Mouse (Mus musculus) large intestine, adult 2 months (tissue): ENCODE results near the gene Zfp423. TPM values are rescaled to one million over a fixed set of nuclear protein-coding genes. Genes with fewer than 3 reads are reported as not detected.

ENCODE experiments used
- DNase-seq: peaks from one replicate; pipeline ENCODE4 v3.0.0-alpha.2; 2012; ENCODE audit warnings: low read depth, low spot score
- WGBS: fragments of 180-500 bp; shearing (Covaris S2); methylation state at CpG from one replicate; pipeline ENCODE4 v1.1.7; 2018; 5-methylcytosine and 5-hydroxymethylcytosine counted together
- polyA plus RNA-seq: library from polyadenylated mRNA; depleted of rRNA; stranded (reverse); fragments of >200 nt; gene quantifications from 2 replicates; pipeline ENCODE4 v1.2.3, GENCODE M21; 2012

Zfp423 gene
- polyA plus RNA-seq, 1 experiment: 2.1 TPM

- no peak for DNase-seq
- WGBS: 76% methylated on average over 9 of the region's 9 CpGs
Observed at GRCm38 (mm10) chr8:87767882-87768281, 191.5 kb downstream of the Zfp423 start.

DNA sequence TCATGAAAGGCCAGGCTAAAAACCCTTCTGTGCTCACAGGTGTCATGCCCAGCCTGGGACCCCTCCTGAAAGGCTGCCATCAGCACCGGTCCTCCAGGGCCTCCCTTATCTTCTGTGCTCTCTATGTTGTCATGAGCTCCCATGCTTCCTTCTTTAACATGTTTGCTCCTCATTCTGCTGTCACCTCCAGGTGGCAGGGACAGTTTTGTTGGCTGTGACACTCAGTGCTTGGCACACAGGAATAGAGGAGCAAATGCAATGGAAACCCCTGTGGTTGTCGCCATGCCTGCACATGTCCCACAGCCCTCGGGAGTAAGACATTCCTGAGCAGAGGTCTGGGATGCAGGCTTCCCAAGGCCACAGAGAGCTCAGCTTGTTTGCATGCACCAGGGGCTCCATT is 194.1 kb downstream of the Zfp423 start:
- no peak for DNase-seq
- WGBS: 67% methylated on average over 3 of the region's 3 CpGs

DNA sequence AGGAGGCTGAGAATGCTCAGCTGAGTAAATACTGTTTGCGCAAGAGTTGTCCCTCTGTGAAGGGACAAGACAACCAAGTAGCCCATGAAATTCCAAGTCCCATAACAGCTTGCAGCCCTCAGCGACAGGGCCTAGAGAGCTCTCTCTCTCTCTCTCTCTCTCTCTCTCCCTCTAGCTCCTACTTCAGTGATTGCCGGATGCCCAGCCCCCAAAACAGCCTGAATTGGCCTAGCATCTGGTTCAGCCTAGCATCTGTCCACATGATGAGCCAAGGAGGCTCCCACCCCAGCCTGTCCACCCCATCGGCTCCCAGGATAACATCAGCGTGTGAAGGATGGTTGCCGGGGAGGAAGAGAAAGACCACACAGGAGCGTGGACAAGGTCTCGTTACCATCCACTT is 200.6 kb downstream of the Zfp423 start:
- WGBS: 59% methylated on average over 8 of the region's 8 CpGs
- no peak for DNase-seq

DNA sequence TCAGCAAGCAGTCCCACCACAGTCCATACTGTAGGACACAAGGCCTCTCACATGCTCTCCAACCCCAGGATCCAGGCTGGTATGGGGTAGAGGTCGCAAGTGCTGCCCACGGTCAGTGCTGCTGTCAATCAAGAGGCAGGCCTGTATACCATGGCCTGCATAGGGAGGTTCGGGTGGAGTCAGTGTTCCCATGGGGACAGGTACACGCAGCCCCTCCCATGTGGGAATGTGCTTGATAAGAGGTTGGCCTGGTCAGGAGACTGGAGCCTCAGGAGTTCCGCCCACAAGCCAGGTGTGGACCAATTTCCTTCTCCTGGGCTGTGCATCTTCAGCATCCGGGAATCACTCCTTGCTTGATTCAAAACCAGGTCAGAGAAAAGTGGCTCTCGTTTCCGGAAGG is 204.5 kb downstream of the Zfp423 start:
- 78% methylated on average over 8 of the region's 8 CpGs for WGBS
- DNase-seq: no peak

GRCm38 (mm10) chr8:87753636-87754035 is 205.8 kb downstream of the Zfp423 start:
- 74% methylated on average over 2 of the region's 2 CpGs for WGBS

DNA sequence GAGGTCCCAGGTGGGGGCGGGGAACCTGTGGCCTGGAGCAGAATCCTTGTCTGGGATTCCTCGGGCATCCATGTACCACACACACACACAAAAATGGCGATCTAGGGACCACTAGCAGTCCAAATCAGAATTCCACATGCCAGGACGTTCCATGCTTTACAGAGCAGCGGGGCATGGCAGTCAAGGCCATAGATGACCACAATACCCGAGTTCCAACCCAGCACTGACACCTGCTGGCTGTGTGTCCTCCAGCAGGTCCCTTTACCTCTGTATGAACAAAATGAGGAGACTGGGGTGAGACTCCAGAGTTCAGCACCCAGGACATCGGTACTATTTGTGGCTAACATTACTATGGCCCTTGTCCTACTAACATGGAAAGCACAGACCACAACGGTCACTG is 206.2 kb downstream of the Zfp423 start:
- WGBS: 54% methylated on average over 8 of the region's 8 CpGs

More at GRCm38 (mm10) chr8:87753636-87754035, 205.8 kb downstream of the Zfp423 start:
- DNase-seq: no peak

DNA sequence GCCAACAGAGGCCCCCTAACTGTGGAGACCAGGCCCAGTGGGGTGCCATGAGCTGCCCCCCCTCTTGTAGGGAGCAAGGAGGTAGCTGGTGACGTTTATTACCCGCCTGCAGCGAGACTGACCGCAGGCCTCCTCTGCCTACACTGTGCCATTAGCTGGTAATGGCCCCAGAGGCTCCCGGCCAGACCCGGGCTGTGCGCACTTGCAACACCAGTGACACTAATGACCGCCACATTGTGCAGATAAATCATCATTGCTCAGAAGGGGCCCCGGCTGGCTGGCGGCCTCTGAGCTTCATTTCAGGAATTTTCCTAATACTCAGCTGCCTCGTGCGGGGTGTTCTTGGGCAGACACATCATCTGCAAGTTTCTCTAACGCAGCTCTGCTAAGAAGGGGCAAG is 206.7 kb downstream of the Zfp423 start:
- 66% methylated on average over 13 of the region's 13 CpGs for WGBS
- DNase-seq: no peak

More for the DNA sequence above, 206.2 kb downstream of the Zfp423 start:
- no peak for DNase-seq

DNA sequence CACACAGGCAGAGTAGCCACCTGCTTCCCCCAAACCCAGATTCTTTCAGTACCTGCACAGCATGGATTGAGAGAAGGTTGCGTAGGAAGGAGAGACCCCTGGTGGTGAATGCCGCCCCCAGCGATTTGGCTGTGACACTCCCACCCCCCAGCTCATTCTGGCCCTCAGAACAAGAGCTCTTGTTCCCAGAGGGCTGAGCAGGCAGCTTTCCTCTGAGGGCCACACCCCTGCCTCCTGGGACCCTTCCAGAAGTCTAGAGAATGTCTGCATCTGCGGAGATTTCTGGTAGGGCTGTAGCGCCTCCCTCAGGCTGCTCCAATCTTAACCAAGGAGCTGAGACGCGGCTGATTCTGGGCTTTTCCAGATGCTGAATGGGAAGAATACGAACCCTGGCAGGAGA is 211.8 kb downstream of the Zfp423 start:
- 42% methylated on average over 8 of the region's 8 CpGs for WGBS
- DNase-seq: no peak

DNA sequence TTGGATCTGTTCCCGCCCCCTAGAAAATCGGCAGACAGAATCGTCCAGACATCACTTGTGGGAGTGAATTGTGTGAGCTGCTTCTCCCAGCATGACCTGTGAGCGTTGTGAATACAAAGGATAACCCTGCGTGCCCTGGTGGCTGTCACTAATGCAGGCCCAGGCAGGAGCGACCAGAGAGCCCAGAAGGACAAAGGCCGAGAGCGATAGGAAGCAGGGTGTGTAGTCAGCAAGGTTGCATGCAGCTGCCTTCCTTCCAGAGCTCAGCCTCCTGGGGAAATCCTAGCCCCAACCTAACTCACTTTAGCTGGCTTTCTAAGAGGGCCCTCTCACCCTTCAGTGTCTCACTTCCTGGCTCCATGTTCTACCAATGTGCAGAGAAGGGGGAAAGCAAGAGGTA is 212.3 kb downstream of the Zfp423 start:
- no peak for DNase-seq
- WGBS: 34% methylated on average over 8 of the region's 8 CpGs

- DNase-seq: no peak
- 62% methylated on average over 14 of the region's 14 CpGs for WGBS
Observed at GRCm38 (mm10) chr8:87746072-87746471, 213.3 kb downstream of the Zfp423 start.

DNA sequence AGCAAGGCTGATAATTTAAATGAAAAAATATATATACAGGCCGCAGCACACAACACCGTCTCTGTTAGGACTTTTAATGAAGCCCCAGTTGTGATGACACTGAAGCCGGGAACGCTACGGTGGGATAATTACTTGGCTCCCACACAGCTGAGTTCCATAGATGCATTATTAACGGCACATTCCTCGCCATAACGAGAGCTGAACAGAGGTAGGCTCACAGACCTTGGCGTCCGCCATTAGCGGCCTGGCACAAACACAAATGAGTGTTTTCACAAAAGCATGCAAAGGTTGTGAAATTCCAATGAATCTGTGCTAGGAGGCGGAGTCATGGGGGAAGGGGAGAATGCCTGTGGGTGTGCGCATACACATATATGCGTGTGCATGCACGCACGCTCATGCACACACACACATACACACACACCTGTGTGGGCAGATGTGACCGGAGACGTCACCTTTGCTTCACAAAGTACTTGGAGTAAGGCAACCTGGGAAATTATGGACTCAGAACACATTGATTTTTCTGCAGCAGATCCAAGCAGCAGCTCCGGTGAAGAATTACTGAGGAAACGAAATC is 214.2 kb downstream of the Zfp423 start:
- DNase-seq: no peak
- WGBS: 89% methylated on average over 20 of the region's 20 CpGs

GRCm38 (mm10) chr8:87744556-87744955 is 214.8 kb downstream of the Zfp423 start:
- 69% methylated on average over 6 of the region's 6 CpGs for WGBS
- no peak for DNase-seq

DNA sequence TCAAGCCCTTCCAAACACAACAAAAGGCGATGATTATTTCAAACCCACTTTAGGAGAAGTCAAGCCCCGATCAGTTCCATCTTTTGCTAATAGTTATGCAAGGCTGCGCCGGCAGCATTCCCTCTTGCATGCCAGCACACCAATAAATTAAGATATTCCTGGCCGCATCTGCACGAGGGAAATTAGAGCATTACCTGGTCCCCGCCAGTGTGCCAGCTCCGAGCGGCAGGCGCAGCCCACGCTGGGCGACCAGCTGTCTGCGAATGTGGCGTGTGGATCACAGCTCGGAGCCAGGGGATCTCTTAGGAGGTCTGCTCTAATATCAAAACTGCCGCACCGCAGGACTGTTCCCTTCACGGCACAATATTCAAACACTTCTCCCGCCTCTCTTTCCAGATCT is 217.4 kb downstream of the Zfp423 start:
- no peak for DNase-seq
- WGBS: 92% methylated on average over 19 of the region's 19 CpGs

DNA sequence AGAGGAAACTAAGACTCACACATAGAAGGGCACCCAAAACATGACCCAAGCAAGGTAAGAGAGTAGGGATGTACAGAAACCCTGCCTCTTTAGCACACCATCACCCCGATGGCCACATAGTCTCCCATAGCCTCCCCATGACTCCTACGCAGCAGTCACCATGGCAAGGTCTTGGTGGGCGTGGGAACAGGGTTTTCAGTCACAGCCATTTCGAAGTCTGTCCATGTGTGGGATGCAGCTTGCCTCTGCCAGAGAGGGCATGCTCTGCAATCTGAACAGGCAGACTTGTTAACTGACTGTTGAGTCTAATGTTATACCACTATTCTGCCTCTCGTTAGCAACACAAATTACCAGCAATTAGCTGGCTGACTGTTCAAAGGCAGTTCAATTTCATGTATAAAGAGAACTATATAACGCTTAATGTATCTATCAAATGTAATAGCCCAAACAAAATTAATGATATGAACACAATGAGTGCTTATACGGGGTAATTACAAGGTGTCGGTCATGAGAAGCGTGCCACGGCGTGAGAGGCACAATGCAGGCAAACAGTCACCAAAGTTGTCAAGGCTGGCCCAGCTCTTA is 218.4 kb downstream of the Zfp423 start:
- DNase-seq: no peak
- WGBS: 87% methylated on average over 11 of the region's 11 CpGs

GRCm38 (mm10) chr8:87737900-87738299 is 221.5 kb downstream of the Zfp423 start:
- WGBS: 78% methylated on average over 11 of the region's 11 CpGs
- no peak for DNase-seq

DNA sequence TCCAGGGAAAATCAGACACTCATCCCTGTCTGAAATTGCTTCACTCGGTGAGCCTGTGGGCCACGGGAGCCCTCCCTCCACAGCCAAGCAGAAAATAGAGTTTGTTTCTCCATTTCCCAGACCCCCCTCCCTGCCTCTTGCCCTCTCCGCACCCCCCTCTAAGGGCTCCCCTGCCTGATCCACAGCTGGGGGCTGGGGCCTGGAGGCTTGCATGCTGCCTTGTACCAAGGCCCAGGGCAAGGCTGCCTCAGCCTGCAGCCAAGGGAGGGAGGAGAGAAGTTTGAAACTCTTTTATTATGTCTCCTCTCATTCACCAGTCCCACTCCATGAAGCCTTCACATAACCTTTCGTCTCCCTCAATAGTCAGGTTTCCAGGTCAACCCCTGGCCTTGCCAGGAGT is 224.5 kb downstream of the Zfp423 start:
- 69% methylated on average over 4 of the region's 4 CpGs for WGBS

DNA sequence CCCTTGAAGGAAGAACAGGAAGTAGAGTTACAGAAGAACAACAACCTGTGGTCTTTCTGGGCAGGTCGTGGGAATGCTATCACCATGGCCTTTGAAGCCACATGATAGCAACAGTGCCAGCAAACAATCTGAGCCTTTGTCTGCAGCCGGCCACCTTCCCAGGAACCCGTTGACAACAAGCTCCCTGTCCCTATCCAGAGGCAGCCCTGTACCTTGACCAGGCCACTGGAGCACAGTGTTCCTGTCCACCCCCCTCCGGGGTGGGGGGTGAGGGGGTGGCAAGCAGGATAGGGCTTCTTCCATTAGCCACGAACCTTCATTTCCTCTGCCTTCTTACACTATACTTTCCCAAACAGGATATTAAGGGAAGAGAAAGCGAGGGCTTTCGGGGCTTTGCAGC is 224.9 kb downstream of the Zfp423 start:
- WGBS: 51% methylated on average over 7 of the region's 7 CpGs
- no peak for DNase-seq

More for the DNA sequence above, 224.5 kb downstream of the Zfp423 start:
- no peak for DNase-seq

DNA sequence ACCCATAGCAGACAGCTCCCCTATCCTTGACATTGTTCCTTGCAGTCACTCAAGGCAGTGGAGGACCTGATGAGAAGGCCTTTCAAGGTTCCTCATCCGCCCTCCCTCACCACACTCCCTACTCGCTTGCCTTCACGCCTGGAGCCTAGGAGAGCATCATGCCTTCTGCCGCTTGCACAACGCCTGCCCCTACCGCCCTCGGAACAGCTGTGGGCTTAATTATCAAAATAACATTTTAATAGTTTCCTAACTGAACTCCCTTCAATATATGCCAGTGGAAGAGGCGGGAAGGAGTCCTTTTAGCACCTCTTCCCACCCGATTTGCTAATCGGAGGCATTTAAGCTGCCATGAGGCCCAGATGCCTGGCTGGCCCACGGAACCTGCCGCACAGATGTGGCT is 228.3 kb downstream of the Zfp423 start:
- DNase-seq: no peak
- WGBS: 89% methylated on average over 12 of the region's 12 CpGs

- 70% methylated on average over 8 of the region's 8 CpGs for WGBS
- DNase-seq: no peak
Observed at GRCm38 (mm10) chr8:87723015-87723414, 236.4 kb downstream of the Zfp423 start.

GRCm38 (mm10) chr8:87719137-87719815 is 240.1 kb downstream of the Zfp423 start:
- WGBS: 74% methylated on average over 27 of the region's 27 CpGs

DNA sequence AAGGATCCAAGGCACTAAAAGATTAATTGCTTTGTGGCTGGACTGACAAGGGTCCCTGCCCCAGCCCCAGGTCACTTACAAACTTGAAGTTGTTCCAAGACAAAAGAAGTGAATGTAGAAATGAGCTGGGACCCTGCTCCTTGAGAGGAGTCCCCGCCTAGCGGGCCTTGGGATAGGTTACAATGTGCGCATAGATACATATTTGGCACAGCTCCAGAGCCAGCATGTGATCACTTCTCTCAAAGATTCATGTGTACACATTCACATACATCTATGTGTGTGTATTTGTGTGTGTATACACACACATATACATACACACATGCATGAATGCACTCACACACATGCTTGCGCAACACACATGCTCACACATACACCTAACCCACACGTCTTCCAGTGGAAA is 241.9 kb downstream of the Zfp423 start:
- no peak for DNase-seq
- WGBS: 72% methylated on average over 5 of the region's 5 CpGs

More at GRCm38 (mm10) chr8:87719137-87719815, 240.1 kb downstream of the Zfp423 start:
- no peak for DNase-seq
